Mouse (Mus musculus) testis, adult 2 months (tissue): Measurements from ENCODE around the gene Idi2.
"Not testable (repeated sequence)": the region's sequence is repeated elsewhere in the genome, so short reads cannot be mapped to it uniquely, and the experiment has no call there.

ENCODE experiments used
- CTCF ChIP-seq: fragments of 200-500 bp; IDR thresholded peaks from 2 replicates; pipeline ENCODE4 v1.5.1; 2012; ENCODE audit warnings: low read depth, mild to moderate bottlenecking, inconsistent platforms, low read length, moderate library complexity; ENCODE audit not compliant: control insufficient read depth, insufficient read depth, insufficient replicate concordance
- POLR2A ChIP-seq: fragments of 200-500 bp; IDR thresholded peaks from 2 replicates; pipeline ENCODE4 v1.6.1; 2012; ENCODE audit warnings: low read depth, mild to moderate bottlenecking, inconsistent platforms, low read length, moderate library complexity; ENCODE audit not compliant: control insufficient read depth

- TF ChIP-seq CTCF, POLR2A: not testable (repeated sequence)
Measured at GRCm38 (mm10) chr13:8959058-8959457, 6.4 kb downstream of the Idi2 start.
